Mouse (Mus musculus) forebrain, embryonic 13.5 days (tissue): Measurements from ENCODE around the gene Fbxo44. TPM values are rescaled to one million over a fixed set of nuclear protein-coding genes. Genes with fewer than 3 reads are reported as not detected.
"Not testable (repeated sequence)": the region's sequence is repeated elsewhere in the genome, so short reads cannot be mapped to it uniquely, and the experiment has no call there.

Experiments
- ATAC-seq: fragments of 200-750 bp; cut with Nextera tagmentation; 2 replicates; pipeline ENCODE4 v1.8.0; 2017
- H3K27ac ChIP-seq: fragments of 300-500 bp; sonication (generic); 2 replicates; pipeline ENCODE4 v1.5.1; 2015; ENCODE audit warnings: inconsistent platforms, mild to moderate bottlenecking, moderate library complexity
- H3K27me3 ChIP-seq: fragments of 300-500 bp; sonication (generic); 2 replicates; pipeline ENCODE4 v1.6.1; 2015; ENCODE audit warnings: mild to moderate bottlenecking, inconsistent platforms
- H3K36me3 ChIP-seq: fragments of 300-500 bp; sonication (generic); 2 replicates; pipeline ENCODE4 v1.6.1; 2015; ENCODE audit warnings: mild to moderate bottlenecking, inconsistent platforms; ENCODE audit not compliant: poor library complexity, severe bottlenecking
- H3K4me1 ChIP-seq: fragments of 300-500 bp; sonication (generic); 2 replicates; pipeline ENCODE4 v1.6.1; 2015; ENCODE audit warnings: inconsistent platforms
- H3K4me2 ChIP-seq: fragments of 300-500 bp; sonication (generic); 2 replicates; pipeline ENCODE4 v1.6.1; 2015; ENCODE audit warnings: inconsistent platforms, mild to moderate bottlenecking, moderate library complexity
- H3K4me3 ChIP-seq: fragments of 300-500 bp; sonication (generic); 2 replicates; pipeline ENCODE4 v1.5.1; 2015; ENCODE audit warnings: mild to moderate bottlenecking, inconsistent platforms
- H3K9ac ChIP-seq: fragments of 300-500 bp; sonication (generic); 2 replicates; pipeline ENCODE4 v1.6.1; 2015; ENCODE audit warnings: mild to moderate bottlenecking, inconsistent platforms
- H3K9me3 ChIP-seq: fragments of 300-500 bp; sonication (generic); replicated peaks from 2 replicates; pipeline ENCODE4 v1.6.1; 2016; ENCODE audit warnings: inconsistent platforms
- WGBS: fragments of 180-500 bp; shearing (Covaris S2); methylation state at CpG from one replicate; pipeline ENCODE4 v1.1.7; 2015; 5-methylcytosine and 5-hydroxymethylcytosine counted together
- polyA plus RNA-seq: library from polyadenylated mRNA; unstranded; fragments of >200 nt; fragmentation: Nextera tagmentation; extraction: Ambion mirVana; gene quantifications from 2 replicates; pipeline ENCODE4 v1.2.1, GENCODE M21; 2015

Fbxo44 gene
- polyA plus RNA-seq, 1 experiment from 2014 or later, result 62.4 TPM

GRCm38 (mm10) chr4:148181483-148181882 lies 21.2 kb upstream of the Fbxo44 start:
- ATAC-seq, result no peak
- H3K9me3 ChIP-seq, result no peaks in the 10 kb centered on the region
- peaks cover 19% of the 10 kb centered on the region for H3K4me1 ChIP-seq
- WGBS, result 85% methylated on average over 12 of the region's 12 CpGs
- H3K4me3 ChIP-seq, result no peak overlapping the region
- peaks cover 65% of the 10 kb centered on the region for H3K27me3 ChIP-seq
- no peaks in the 10 kb centered on the region for H3K36me3 ChIP-seq
- no peak overlapping the region for H3K27ac ChIP-seq
- H3K4me2 ChIP-seq, result no peak overlapping the region
- no peak overlapping the region for H3K9ac ChIP-seq

GRCm38 (mm10) chr4:148177716-148178115 lies 17.4 kb upstream of the Fbxo44 start:
- H3K4me1 ChIP-seq, result peaks cover 26% of the 10 kb centered on the region
- no peak overlapping the region for H3K27ac ChIP-seq
- no peak overlapping the region for H3K4me3 ChIP-seq
- peaks cover 78% of the 10 kb centered on the region for H3K27me3 ChIP-seq
- no peak overlapping the region for H3K4me2 ChIP-seq
- no peaks in the 10 kb centered on the region for H3K9me3 ChIP-seq
- no peaks in the 10 kb centered on the region for H3K36me3 ChIP-seq
- ATAC-seq, result no peak
- no peak overlapping the region for H3K9ac ChIP-seq

- not testable (repeated sequence) for H3K9ac ChIP-seq, H3K4me3 ChIP-seq, H3K9me3 ChIP-seq, ATAC-seq, H3K27ac ChIP-seq, H3K36me3 ChIP-seq, H3K4me2 ChIP-seq
- Histone ChIP-seq H3K4me1 (peaks cover 17% of the 10 kb centered on the region), H3K27me3 (peaks cover 88% of the 10 kb centered on the region)
- 70% methylated on average over 5 of the region's 6 CpGs for WGBS
Measured at GRCm38 (mm10) chr4:148176603-148177002, 16.3 kb upstream of the Fbxo44 start.

GRCm38 (mm10) chr4:148174495-148174862 lies 14.2 kb upstream of the Fbxo44 start:
- peak overlapping the region; percentile 53 for H3K4me2 ChIP-seq
- H3K27ac ChIP-seq, result no peak overlapping the region
- no peaks in the 10 kb centered on the region for H3K9me3 ChIP-seq
- WGBS, result 4% methylated on average over 12 of the region's 12 CpGs
- peaks cover 87% of the 10 kb centered on the region for H3K27me3 ChIP-seq
- peak overlapping the region; percentile 32 for H3K4me3 ChIP-seq
- ATAC-seq, result no peak
- H3K36me3 ChIP-seq, result no peaks in the 10 kb centered on the region
- peak overlapping the region; percentile 50; the same call in 1 of the 2 replicates for H3K9ac ChIP-seq
- H3K4me1 ChIP-seq, result peaks cover 16% of the 10 kb centered on the region

- under 1% methylated on average over 30 of the region's 30 CpGs for WGBS
Measured at GRCm38 (mm10) chr4:148173811-148174494, 13.7 kb upstream of the Fbxo44 start.

GRCm38 (mm10) chr4:148171261-148171660 lies 11.0 kb upstream of the Fbxo44 start:
- Histone ChIP-seq H3K4me3 (no peak overlapping the region), H3K9me3 (no peaks in the 10 kb centered on the region), H3K36me3 (no peaks in the 10 kb centered on the region), H3K9ac (no peak overlapping the region), H3K27ac (no peak overlapping the region), H3K4me1 (peaks cover 23% of the 10 kb centered on the region), H3K4me2 (no peak overlapping the region), H3K27me3 (peaks cover 70% of the 10 kb centered on the region)
- ATAC-seq, result no peak
- 5% methylated on average over 3 of the region's 3 CpGs for WGBS

More at GRCm38 (mm10) chr4:148173811-148174494, 13.7 kb upstream of the Fbxo44 start:
- peak; percentile 63; the same call in 1 of the 2 replicates for ATAC-seq
- peaks cover 85% of the 10 kb centered on the region for H3K27me3 ChIP-seq
- peak overlapping the region; percentile 32 for H3K4me3 ChIP-seq
- no peaks in the 10 kb centered on the region for H3K36me3 ChIP-seq
- peak overlapping the region; percentile 50 for H3K9ac ChIP-seq
- H3K4me1 ChIP-seq, result peaks cover 16% of the 10 kb centered on the region
- no peaks in the 10 kb centered on the region for H3K9me3 ChIP-seq
- H3K4me2 ChIP-seq, result peak overlapping the region; percentile 53
- no peak overlapping the region for H3K27ac ChIP-seq

- no peak for ATAC-seq
- H3K27ac ChIP-seq, result no peak overlapping the region
- H3K36me3 ChIP-seq, result no peaks in the 10 kb centered on the region
- 0% methylated on average over 2 of the region's 2 CpGs for whole genome bisulfite sequencing
- H3K4me2 ChIP-seq, result no peak overlapping the region
- peaks cover 27% of the 10 kb centered on the region for H3K4me1 ChIP-seq
- no peak overlapping the region for H3K9ac ChIP-seq
- H3K4me3 ChIP-seq, result no peak overlapping the region
- H3K27me3 ChIP-seq, result peaks cover 70% of the 10 kb centered on the region
- no peaks in the 10 kb centered on the region for H3K9me3 ChIP-seq
Measured at GRCm38 (mm10) chr4:148170842-148171241, 10.6 kb upstream of the Fbxo44 start.

GRCm38 (mm10) chr4:148169586-148169985 lies 9.3 kb upstream of the Fbxo44 start:
- ATAC-seq, result no peak
- Histone ChIP-seq H3K9ac (no peak overlapping the region), H3K27me3 (peaks cover 70% of the 10 kb centered on the region), H3K36me3 (no peaks in the 10 kb centered on the region), H3K4me1 (peaks cover 36% of the 10 kb centered on the region), H3K4me3 (no peak overlapping the region), H3K4me2 (no peak overlapping the region), H3K9me3 (no peaks in the 10 kb centered on the region), H3K27ac (no peak overlapping the region)
- 24% methylated on average over 15 of the region's 15 CpGs for WGBS

- peaks cover 70% of the 10 kb centered on the region for H3K27me3 ChIP-seq
- no peaks in the 10 kb centered on the region for H3K9me3 ChIP-seq
- no peak overlapping the region for H3K27ac ChIP-seq
- no peaks in the 10 kb centered on the region for H3K36me3 ChIP-seq
- H3K4me3 ChIP-seq, result no peak overlapping the region
- no peak overlapping the region for H3K4me2 ChIP-seq
- no peak for ATAC-seq
- H3K4me1 ChIP-seq, result peaks cover 32% of the 10 kb centered on the region
- no peak overlapping the region for H3K9ac ChIP-seq
- WGBS, result 29% methylated on average over 7 of the region's 7 CpGs
Measured at GRCm38 (mm10) chr4:148168287-148168686, 8.0 kb upstream of the Fbxo44 start.

- 19% methylated on average over 3 of the region's 4 CpGs for WGBS
- H3K4me1 ChIP-seq, result peaks cover 30% of the 10 kb centered on the region
- H3K9me3 ChIP-seq, result no peaks in the 10 kb centered on the region
- H3K36me3 ChIP-seq, result no peaks in the 10 kb centered on the region
- H3K27ac ChIP-seq, result no peak overlapping the region
- no peak overlapping the region for H3K9ac ChIP-seq
- H3K27me3 ChIP-seq, result peaks cover 71% of the 10 kb centered on the region
- peak overlapping the region; percentile 44 for H3K4me2 ChIP-seq
- H3K4me3 ChIP-seq, result peak overlapping the region; percentile 4; the same call in 1 of the 2 replicates
- no peak for ATAC-seq
Measured at GRCm38 (mm10) chr4:148166986-148167385, 6.7 kb upstream of the Fbxo44 start.

GRCm38 (mm10) chr4:148166431-148166830 lies 6.1 kb upstream of the Fbxo44 start:
- no peaks in the 10 kb centered on the region for H3K36me3 ChIP-seq
- peaks cover 30% of the 10 kb centered on the region for H3K4me1 ChIP-seq
- H3K4me2 ChIP-seq, result peak overlapping the region; percentile 44
- 6% methylated on average over 10 of the region's 10 CpGs for WGBS
- no peak overlapping the region for H3K9ac ChIP-seq
- H3K4me3 ChIP-seq, result peak overlapping the region; percentile 4; the same call in 1 of the 2 replicates
- peaks cover 71% of the 10 kb centered on the region for H3K27me3 ChIP-seq
- 0 out of 2 replicates have a peak overlapping the region, but pooled peaks have one; percentile 26 for H3K27ac ChIP-seq
- ATAC-seq, result peak; percentile 54
- no peaks in the 10 kb centered on the region for H3K9me3 ChIP-seq

- H3K27me3 ChIP-seq, result peaks cover 79% of the 10 kb centered on the region
- H3K4me3 ChIP-seq, result no peak overlapping the region
- no peaks in the 10 kb centered on the region for H3K36me3 ChIP-seq
- 5% methylated on average over 17 of the region's 17 CpGs for WGBS
- no peak overlapping the region for H3K4me2 ChIP-seq
- no peak for ATAC-seq
- H3K4me1 ChIP-seq, result peaks cover 37% of the 10 kb centered on the region
- H3K9me3 ChIP-seq, result no peaks in the 10 kb centered on the region
- no peak overlapping the region for H3K9ac ChIP-seq
- H3K27ac ChIP-seq, result no peak overlapping the region
Measured at GRCm38 (mm10) chr4:148165551-148165950, 5.3 kb upstream of the Fbxo44 start.

GRCm38 (mm10) chr4:148164461-148164860 lies 4.2 kb upstream of the Fbxo44 start:
- Histone ChIP-seq H3K27me3 (peaks cover 74% of the 10 kb centered on the region), H3K9me3 (no peaks in the 10 kb centered on the region), H3K36me3 (no peaks in the 10 kb centered on the region), H3K27ac (no peak overlapping the region), H3K4me2 (peak overlapping the region; percentile 58), H3K4me3 (peak overlapping the region; percentile 34), H3K9ac (peak overlapping the region; percentile 52; the same call in 1 of the 2 replicates), H3K4me1 (peaks cover 41% of the 10 kb centered on the region)
- no peak for ATAC-seq
- WGBS, result 1% methylated on average over 16 of the region's 16 CpGs
